Mouse (Mus musculus) CH12.LX (cell line): ENCODE results near the gene Atp7a. TPM values are rescaled to one million over a fixed set of nuclear protein-coding genes. Genes with fewer than 3 reads are reported as not detected.

Source experiments
- DNase-seq: peaks from one replicate; pipeline ENCODE4 v3.0.0-alpha.2; 2013; ENCODE audit errors: extremely low read depth
- H3K27ac ChIP-seq: 2 replicates; pipeline ENCODE4 v1.5.1; 2012; ENCODE audit warnings: low read depth, mild to moderate bottlenecking, control low read depth, moderate library complexity; ENCODE audit not compliant: insufficient read depth
- H3K27me3 ChIP-seq: replicated peaks from 2 replicates; pipeline ENCODE3; 2012; ENCODE audit warnings: inconsistent platforms
- H3K36me3 ChIP-seq, 2 experiments: replicated peaks in 1 of 2; 2 replicates each; pipeline versions ENCODE3 to v1.6.1; 2012; ENCODE audit warnings: inconsistent platforms in 1 of 2, low read length in 1 of 2, mild to moderate bottlenecking in 1 of 2, mixed read lengths in 1 of 2, moderate library complexity in 1 of 2; ENCODE audit not compliant: control insufficient read depth in 1 of 2, insufficient read depth in 1 of 2
- H3K4me1 ChIP-seq, 2 experiments: 2 replicates each; pipeline ENCODE4 v1.6.1; 2012; ENCODE audit warnings: inconsistent platforms in 1 of 2, moderate library complexity in 1 of 2; ENCODE audit not compliant: insufficient read depth in 2 of 2, control insufficient read depth in 1 of 2
- H3K4me2 ChIP-seq: 2 replicates; pipeline ENCODE4 v1.6.1; 2012; ENCODE audit warnings: low read depth, mild to moderate bottlenecking, control low read depth; ENCODE audit not compliant: poor library complexity, insufficient read depth, severe bottlenecking
- H3K4me3 ChIP-seq, 3 experiments: fragments of 150-350 bp in 1 of 3; sonication (generic) in 1 of 3; replicated peaks in 1 of 3; 2 replicates each; pipeline versions ENCODE3 to v1.5.1; 2011 to 2012; ENCODE audit warnings: low read depth in 2 of 3, low read length in 2 of 3, mild to moderate bottlenecking in 2 of 3, moderate library complexity in 2 of 3, control low read depth in 1 of 3, improper control_type of control experiment in 1 of 3, inconsistent platforms in 1 of 3, mixed read lengths in 1 of 3; ENCODE audit not compliant: poor library complexity in 1 of 3
- H3K79me2 ChIP-seq: replicated peaks from 2 replicates; pipeline ENCODE4 v1.6.1; 2012; ENCODE audit warnings: mild to moderate bottlenecking, moderate library complexity; ENCODE audit not compliant: control insufficient read depth, poor library complexity, insufficient read depth, severe bottlenecking; ENCODE audit errors: extremely low read depth
- H3K9ac ChIP-seq: 2 replicates; pipeline ENCODE4 v1.6.1; 2012; ENCODE audit warnings: low read depth, mild to moderate bottlenecking, control low read depth, moderate library complexity; ENCODE audit not compliant: insufficient read depth
- H3K9me3 ChIP-seq: replicated peaks from 2 replicates; pipeline ENCODE3; 2012; ENCODE audit warnings: low read length, inconsistent platforms, mixed read lengths
- BHLHE40 ChIP-seq: IDR thresholded peaks from 2 replicates; pipeline ENCODE4 v1.6.1; 2011; ENCODE audit warnings: mild to moderate bottlenecking, low read depth, low read length, improper control_type of control experiment
- CHD2 ChIP-seq: IDR thresholded peaks from 2 replicates; pipeline ENCODE4 v1.6.1; 2011; ENCODE audit warnings: low read length, improper control_type of control experiment
- CTCF ChIP-seq, 2 experiments: IDR thresholded peaks in 1 of 2; conservative IDR thresholded peaks in 1 of 2; 2 replicates each; pipeline ENCODE4 v1.5.1; 2011 to 2012; ENCODE audit warnings: low read depth in 2 of 2, low read length in 2 of 2, improper control_type of control experiment in 1 of 2, inconsistent platforms in 1 of 2, mild to moderate bottlenecking in 1 of 2, moderate library complexity in 1 of 2
- E2F4 ChIP-seq: IDR thresholded peaks from 2 replicates; pipeline ENCODE4 v1.6.1; 2011; ENCODE audit warnings: low read depth, low read length, improper control_type of control experiment; ENCODE audit not compliant: insufficient replicate concordance
- EP300 ChIP-seq: IDR thresholded peaks from 2 replicates; pipeline ENCODE4 v1.6.1; 2011; ENCODE audit warnings: low read length, improper control_type of control experiment
- ETS1 ChIP-seq: conservative IDR thresholded peaks from 2 replicates; pipeline ENCODE4 v1.6.1; 2012; ENCODE audit warnings: low read depth, mild to moderate bottlenecking, inconsistent platforms, low read length, improper control_type of control experiment, moderate library complexity
- GABPA ChIP-seq: IDR thresholded peaks from 2 replicates; pipeline ENCODE4 v1.6.1; 2012; ENCODE audit warnings: low read depth, low read length, improper control_type of control experiment, inconsistent platforms; ENCODE audit not compliant: insufficient replicate concordance
- IRF4 ChIP-seq: IDR thresholded peaks from 2 replicates; pipeline ENCODE4 v1.6.1; 2014; ENCODE audit warnings: low read depth, mild to moderate bottlenecking, inconsistent platforms, low read length, improper control_type of control experiment
- JUN ChIP-seq: IDR thresholded peaks from 2 replicates; pipeline ENCODE4 v1.6.1; 2011; ENCODE audit warnings: low read depth, mild to moderate bottlenecking, low read length, improper control_type of control experiment, moderate library complexity; ENCODE audit not compliant: insufficient read depth
- JUND ChIP-seq: conservative IDR thresholded peaks from 2 replicates; pipeline ENCODE4 v1.6.1; 2011; ENCODE audit warnings: low read depth, low read length, improper control_type of control experiment
- MAFK ChIP-seq: IDR thresholded peaks from 2 replicates; pipeline ENCODE4 v1.6.1; 2011; ENCODE audit warnings: low read length, improper control_type of control experiment; ENCODE audit not compliant: insufficient replicate concordance
- MAX ChIP-seq: IDR thresholded peaks from 2 replicates; pipeline ENCODE4 v1.6.1; 2011; ENCODE audit warnings: low read length, improper control_type of control experiment
- MAZ ChIP-seq: IDR thresholded peaks from 2 replicates; pipeline ENCODE4 v1.6.1; 2012; ENCODE audit warnings: low read depth, mild to moderate bottlenecking, inconsistent platforms, low read length, improper control_type of control experiment, moderate library complexity
- MEF2A ChIP-seq: IDR thresholded peaks from 2 replicates; pipeline ENCODE4 v1.6.1; 2014; ENCODE audit warnings: low read depth, mild to moderate bottlenecking, inconsistent platforms, low read length, improper control_type of control experiment, borderline replicate concordance
- MXI1 ChIP-seq: IDR thresholded peaks from 2 replicates; pipeline ENCODE4 v1.6.1; 2011; ENCODE audit warnings: mild to moderate bottlenecking, low read depth, low read length, improper control_type of control experiment
- MYC ChIP-seq: IDR thresholded peaks from 2 replicates; pipeline ENCODE4 v1.6.1; 2011; ENCODE audit warnings: low read depth, mild to moderate bottlenecking, improper control_type of control experiment, low read length
- NELFE ChIP-seq: IDR thresholded peaks from 2 replicates; pipeline ENCODE4 v1.6.1; 2011; ENCODE audit warnings: low read depth, low read length, improper control_type of control experiment
- PAX5 ChIP-seq: IDR thresholded peaks from 2 replicates; pipeline ENCODE4 v1.6.1; 2012; ENCODE audit warnings: low read length, inconsistent platforms, mixed read lengths
- POLR2A ChIP-seq: IDR thresholded peaks from 2 replicates; pipeline ENCODE4 v1.6.1; 2011; ENCODE audit warnings: low read depth, mild to moderate bottlenecking, improper control_type of control experiment, low read length
- RAD21 ChIP-seq: IDR thresholded peaks from 2 replicates; pipeline ENCODE4 v1.6.1; 2011; ENCODE audit warnings: low read depth, mild to moderate bottlenecking, low read length, improper control_type of control experiment, moderate library complexity
- RCOR1 ChIP-seq: conservative IDR thresholded peaks from 2 replicates; pipeline ENCODE4 v1.6.1; 2012; ENCODE audit warnings: low read depth, mild to moderate bottlenecking, inconsistent platforms, low read length, improper control_type of control experiment
- SIN3A ChIP-seq: IDR thresholded peaks from 2 replicates; pipeline ENCODE4 v1.6.1; 2012; ENCODE audit warnings: low read length, improper control_type of control experiment, inconsistent platforms
- SMC3 ChIP-seq: IDR thresholded peaks from 2 replicates; pipeline ENCODE4 v1.6.1; 2011; ENCODE audit warnings: low read depth, low read length, improper control_type of control experiment
- TBP ChIP-seq: conservative IDR thresholded peaks from 2 replicates; pipeline ENCODE4 v1.6.1; 2011; ENCODE audit warnings: low read depth, low read length, improper control_type of control experiment
- TCF12 ChIP-seq: IDR thresholded peaks from 2 replicates; pipeline ENCODE4 v1.6.1; 2014; ENCODE audit warnings: low read depth, mild to moderate bottlenecking, inconsistent platforms, low read length, improper control_type of control experiment
- ZC3H11A ChIP-seq: IDR thresholded peaks from 2 replicates; pipeline ENCODE4 v1.6.1; 2012; ENCODE audit warnings: low read depth, mild to moderate bottlenecking, inconsistent platforms, low read length, improper control_type of control experiment
- ZKSCAN1 ChIP-seq: IDR thresholded peaks from 2 replicates; pipeline ENCODE4 v1.6.1; 2012; ENCODE audit warnings: low read depth, inconsistent platforms, low read length, improper control_type of control experiment, borderline replicate concordance
- ZNF384 ChIP-seq: IDR thresholded peaks from 2 replicates; pipeline ENCODE4 v1.6.1; 2012; ENCODE audit warnings: low read depth, low read length, improper control_type of control experiment, inconsistent platforms
- dilution Hi-C: fragments of 300-500 bp; cut with MboI; formaldehyde crosslinking; loops from 2 replicates; pipeline ENCODE4 v1.14.3; 2020; ENCODE audit warnings: low sequenced_read_pairs; ENCODE audit not compliant: extremely low pct_unique_long_range_greater_than_20kb, extremely low pct_ligation_motif_present
- in situ Hi-C: fragments of 300-500 bp; cut with MboI; formaldehyde crosslinking; loops from 3 replicates; pipeline ENCODE4 v1.14.3; 2019; ENCODE audit warnings: low sequenced_read_pairs, low pct_ligation_motif_present, low pct_unique_long_range_greater_than_20kb, mixed read lengths
- polyA plus RNA-seq: library from polyadenylated mRNA; unstranded; fragments of >175 nt; gene quantifications from 2 replicates; pipeline ENCODE4 v1.2.1, GENCODE M21; 2012; ENCODE audit warnings: low read depth; ENCODE audit not compliant: insufficient read length
- total RNA-seq, 2 experiments: library from RNA; depleted of rRNA; stranded (reverse); fragments of 300-350 nt in 1 of 2; fragments of >200 nt in 1 of 2; gene quantifications; 2 replicates each; pipeline ENCODE4 v1.2.3; 2012 to 2014

Atp7a gene
- total and polyA plus RNA-seq, 3 experiments = 2.2 to 5.4 (median 4.0) TPM

DNA sequence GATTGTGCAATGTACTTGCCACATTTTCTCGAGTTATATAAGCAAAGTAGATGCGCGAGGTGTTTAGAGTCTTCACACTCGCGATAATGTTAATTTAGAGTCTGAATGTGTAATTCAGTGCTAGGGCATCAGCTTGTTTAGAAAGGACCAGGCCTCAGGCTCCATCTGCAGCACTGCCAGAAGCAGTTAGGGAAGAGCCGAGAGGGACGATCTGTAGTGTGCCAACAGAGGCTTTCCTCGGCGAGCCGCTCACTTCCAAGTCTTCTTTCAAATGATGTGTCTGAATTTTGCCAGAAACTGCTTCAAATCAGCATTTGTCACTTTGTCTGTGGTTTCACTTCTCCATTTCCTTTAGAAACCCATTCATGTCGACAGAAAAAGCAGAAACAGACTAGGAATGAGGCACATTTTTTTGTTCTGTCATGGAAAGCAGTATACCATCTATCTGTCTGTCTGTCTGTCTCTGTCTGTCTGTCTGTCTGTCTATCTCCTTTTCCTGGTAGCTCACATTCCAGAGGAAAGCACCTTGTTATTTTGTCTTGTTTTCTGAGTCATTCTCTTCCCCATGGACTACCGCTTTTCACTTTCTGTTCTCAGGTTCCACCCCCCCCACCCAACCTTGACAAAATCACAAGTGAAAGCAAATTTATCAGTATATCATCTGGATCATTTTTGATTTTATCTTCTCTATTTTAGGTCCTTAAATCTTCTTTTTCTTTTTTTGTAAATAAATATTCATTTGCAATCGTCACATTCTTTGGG lies 112.4 kb downstream of the Atp7a start:
- TF ChIP-seq RAD21 = no peak
- TF ChIP-seq GABPA = no peak
- peak; percentile 60 for TF ChIP-seq MEF2A
- no peak for TF ChIP-seq SMC3
- TF ChIP-seq SIN3A = peak; percentile 25; the same call in 1 of the 2 replicates
- no peak for TF ChIP-seq CTCF (conservative IDR thresholded peaks at IDR 0.05 in 1 of 2, IDR thresholded peaks at IDR 0.05 in 1 of 2; ENCODE audit: low read depth in 2 of 2, low read length in 2 of 2)
- TF ChIP-seq BHLHE40 = peak; percentile 58
- TF ChIP-seq ZKSCAN1 = no peak
- TF ChIP-seq MAFK = peak; percentile 62; the same call in 1 of the 2 replicates
- no peak for TF ChIP-seq TCF12
- TF ChIP-seq CHD2 = 0 out of 2 replicates have a peak, but pooled peaks have one; percentile 14
- no peak for TF ChIP-seq PAX5
- no peak for TF ChIP-seq POLR2A
- 0 out of 2 replicates have a peak, but pooled peaks have one; percentile 29 for TF ChIP-seq E2F4
- peak; percentile 60; the same call in 1 of the 2 replicates for TF ChIP-seq ZNF384
- TF ChIP-seq NELFE = no peak
- TF ChIP-seq TBP = no peak
- peak; percentile 92 for TF ChIP-seq IRF4
- peak; percentile 49; the same call in 1 of the 2 replicates for TF ChIP-seq ETS1
- TF ChIP-seq EP300 = peak; percentile 91
- TF ChIP-seq JUN = no peak; the same call in 1 of the 2 replicates
- TF ChIP-seq MAZ = peak; percentile 50; the same call in 1 of the 2 replicates
- peak; percentile 81; the same call in 1 of the 2 replicates for TF ChIP-seq RCOR1
- peak; percentile 55; the same call in 1 of the 2 replicates for TF ChIP-seq MYC
- peak; percentile 36; the same call in 1 of the 2 replicates for TF ChIP-seq JUND
- peak; percentile 40; the same call in 1 of the 2 replicates for TF ChIP-seq MXI1
- TF ChIP-seq MAX = peak; percentile 48; the same call in 1 of the 2 replicates
- no peak for TF ChIP-seq ZC3H11A
- peak; percentile 59 for DNase-seq
- Histone ChIP-seq H3K4me1 (peaks cover 3 to 28% of the 10 kb centered on the region in 2 experiments; a peak in 3 of 4 replicates), H3K79me2 (no peaks in the 10 kb centered on the region), H3K4me3 (no peak overlapping the region), H3K9me3 (no peaks in the 10 kb centered on the region), H3K27ac (no peak overlapping the region), H3K4me2 (peak overlapping the region; percentile 67), H3K27me3 (no peaks in the 10 kb centered on the region), H3K9ac (0 out of 2 replicates have a peak overlapping the region, but pooled peaks have one; percentile 19), H3K36me3 (no peaks in the 10 kb centered on the region)
- dilution Hi-C loops = no loop called here
- in situ Hi-C loops = no loop called here
